8 mouse cellular contexts compared by ENCODE assay signal in genomic region chr14:76414862-76415780, GRCm38 (mm10). TPM values are rescaled to one million over a fixed set of nuclear protein-coding genes. Genes with fewer than 3 reads are reported as not detected.
DNase-seq lines count a peak whose midpoint lies in the region; ATAC-seq and TF ChIP-seq lines count a peak whose summit lies in the region.

TSS of gene Tsc22d1 (plus strand) at chr14:76414961.

- peak within 1 kb of the TSS; percentile 84 for H3K4me2 ChIP-seq in embryonic facial prominence, embryonic 13.5 days
- peak within 1 kb of the TSS; percentile 94 for H3K4me2 ChIP-seq in intestine, embryonic 16.5 days (ENCODE audit: low read depth, low read length)
- peak within 1 kb of the TSS; percentile 93 for H3K4me2 ChIP-seq in neural tube, embryonic 12.5 days (replicated peaks)

- H3K9ac ChIP-seq in embryonic facial prominence, embryonic 13.5 days: peak within 1 kb of the TSS; percentile 99
- peak within 1 kb of the TSS; percentile 94 for H3K9ac ChIP-seq in intestine, embryonic 16.5 days (ENCODE audit: low read depth, low read length)
- H3K9ac ChIP-seq in neural tube, embryonic 12.5 days: peak within 1 kb of the TSS; percentile 100

- TF ChIP-seq CTCF in C2C12 (IDR thresholded peaks at IDR 0.05; ENCODE audit: control insufficient read depth, insufficient read depth, insufficient read length) (no peak), Patski (IDR thresholded peaks at IDR 0.05) (no peak)

- no peaks in the 10 kb centered on the region for H3K9me3 ChIP-seq in embryonic facial prominence, embryonic 13.5 days
- H3K9me3 ChIP-seq in intestine, embryonic 16.5 days (ENCODE audit: control insufficient read depth, low read length): no peaks in the 10 kb centered on the region
- H3K9me3 ChIP-seq in neural tube, embryonic 12.5 days: no peaks in the 10 kb centered on the region

- POLR2A ChIA-PET in Patski (lab: Charles Lee): interaction anchor here (0.6 to 1.4 kb wide), 4 partner anchors 10 to 139 kb away, joined by 3 to 4 read pairs (median 3); no protein-coding TSS in a partner anchor

- under 1% methylated on average over 82 of the region's 128 CpGs for WGBS in embryonic facial prominence, embryonic 13.5 days
- WGBS in intestine, embryonic 16.5 days: under 1% methylated on average over 89 of the region's 128 CpGs
- under 1% methylated on average over 94 of the region's 128 CpGs for WGBS in neural tube, embryonic 12.5 days

- H3K36me3 ChIP-seq in C2C12 (ENCODE audit: control insufficient read depth, insufficient read depth): peaks cover 33% of the 10 kb centered on the region
- H3K36me3 ChIP-seq in embryonic facial prominence, embryonic 13.5 days: peaks cover 29% of the 10 kb centered on the region
- peaks cover 12% of the 10 kb centered on the region for H3K36me3 ChIP-seq in intestine, embryonic 16.5 days (ENCODE audit: control insufficient read depth, insufficient read depth, low read length)
- peaks cover 25% of the 10 kb centered on the region for H3K36me3 ChIP-seq in neural tube, embryonic 12.5 days

- peaks cover 47% of the 10 kb centered on the region for H3K4me1 ChIP-seq in embryonic facial prominence, embryonic 13.5 days
- peaks cover 29% of the 10 kb centered on the region for H3K4me1 ChIP-seq in intestine, embryonic 16.5 days (ENCODE audit: control insufficient read depth, insufficient read depth, low read length)
- peaks cover 37% of the 10 kb centered on the region for H3K4me1 ChIP-seq in neural tube, embryonic 12.5 days

- H3ac ChIP-seq in C2C12 (ENCODE audit: control insufficient read depth, insufficient read length, low read depth): peak within 1 kb of the TSS; percentile 91

- CTCF ChIA-PET in Patski (lab: Charles Lee): no interaction called here

- peak; percentile 18 for ATAC-seq in Patski
- ATAC-seq in embryonic facial prominence, embryonic 13.5 days (ENCODE audit: insufficient number of reproducible peaks, insufficient read depth, low FRiP score, low TSS enrichment, low read depth): peak; percentile 12; the same call in 1 of the 2 replicates
- ATAC-seq in intestine, embryonic 16.5 days: peak; percentile 16
- no peak; the same call in none of the 2 replicates for ATAC-seq in neural tube, embryonic 12.5 days (ENCODE audit: low FRiP score, low read depth)
- no peak for ATAC-seq in activated CD4-positive, CD25-positive, alpha-beta regulatory T cell, adult 4 months

- peaks cover 35% of the 10 kb centered on the region for H3K79me3 ChIP-seq in C2C12 (ENCODE audit: low read depth)

- peak within 1 kb of the TSS; percentile 99 for H3K27ac ChIP-seq in embryonic facial prominence, embryonic 13.5 days
- H3K27ac ChIP-seq in intestine, embryonic 16.5 days (ENCODE audit: low read length): peak within 1 kb of the TSS; percentile 97
- H3K27ac ChIP-seq in neural tube, embryonic 12.5 days: peak within 1 kb of the TSS; percentile 100

- H3K79me2 ChIP-seq in C2C12 (ENCODE audit: control insufficient read depth, insufficient read depth): peaks cover 45% of the 10 kb centered on the region

- no peak for DNase-seq in Patski (ENCODE audit: low read depth, low spot score)
- DNase-seq in heart, adult 18-20 months: no peak
- DNase-seq in liver: peak; percentile 12

- H3K27me3 ChIP-seq in C2C12 (ENCODE audit: control insufficient read depth, insufficient read depth, insufficient read length) (no peaks in the 10 kb centered on the region), Patski (no peaks in the 10 kb centered on the region)
- H3K27me3 ChIP-seq in embryonic facial prominence, embryonic 13.5 days: no peaks in the 10 kb centered on the region
- H3K27me3 ChIP-seq in intestine, embryonic 16.5 days (replicated peaks; ENCODE audit: control insufficient read depth, insufficient read depth, low read length): no peaks in the 10 kb centered on the region
- H3K27me3 ChIP-seq in neural tube, embryonic 12.5 days (replicated peaks): no peaks in the 10 kb centered on the region

- peak within 1 kb of the TSS; percentile 61 for H3K4me3 ChIP-seq in C2C12 (ENCODE audit: insufficient read depth, poor library complexity, severe bottlenecking)
- peak within 1 kb of the TSS; percentile 93 for H3K4me3 ChIP-seq in embryonic facial prominence, embryonic 13.5 days
- H3K4me3 ChIP-seq in intestine, embryonic 16.5 days (ENCODE audit: low read length): peak within 1 kb of the TSS; percentile 85
- peak within 1 kb of the TSS; percentile 100 for H3K4me3 ChIP-seq in neural tube, embryonic 12.5 days

- in situ Hi-C loops in Patski (cut with MboI; ENCODE audit: low pct_unique_long_range_greater_than_20kb): loop anchor here (5.0 to 10.0 kb wide), 3 partner anchors 37 to 263 kb away; no protein-coding TSS in a partner anchor

TF ChIP-seq in C2C12, 6 proteins besides CTCF, POLR2A, EP300 and RAD21:
- TF ChIP-seq MYOG (IDR thresholded peaks at IDR 0.05; ENCODE audit: control insufficient read depth, extremely low read depth, insufficient read length) (no peak), CEBPB (IDR thresholded peaks at IDR 0.05; ENCODE audit: low read depth) (no peak), FOSL1 (IDR thresholded peaks at IDR 0.05; ENCODE audit: insufficient read depth, low read length, poor library complexity, severe bottlenecking) (no peak), MAX (IDR thresholded peaks at IDR 0.05) (no peak), USF1 (IDR thresholded peaks at IDR 0.05; ENCODE audit: low read depth) (no peak), MYOD1 (IDR thresholded peaks at IDR 0.05; ENCODE audit: control insufficient read depth, insufficient read length, low read depth) (no peak)

RNA-seq across cellular contexts. Expression of gene Tsc22d1, which starts in this region (rescaled TPM):
- polyA plus RNA-seq in C2C12 (2012; fragmentation: generic; extraction: Trizol) (546 TPM), Patski (2021) (4,339 TPM)
- polyA plus RNA-seq in embryonic facial prominence, embryonic 13.5 days (2015; fragmentation: Nextera tagmentation; extraction: Ambion mirVana): 501 and 535 TPM in 2 replicates
- 100 to 1,000 TPM; 389 to 414 TPM for total RNA-seq in heart, adult 18-20 months (2021)
- polyA plus RNA-seq in intestine, embryonic 16.5 days (2015; fragmentation: Nextera tagmentation; extraction: Ambion mirVana): 396 and 424 TPM in 2 replicates
- 589 and 719 TPM in 2 replicates for polyA plus RNA-seq in neural tube, embryonic 12.5 days (2016; fragmentation: Nextera tagmentation; extraction: Ambion mirVana)
- polyA plus RNA-seq in activated CD4-positive, CD25-positive, alpha-beta regulatory T cell, adult 4 months (2017; shearing (Covaris generic)): 1 to 10 TPM; 6.8 to 7.5 TPM

Comparison
In these comparisons a context has a peak if more than half of its experiments do, and no peak if none do; other contexts are left out.
1. RNA of gene Tsc22d1 (polyA plus RNA-seq): 4,339 TPM in Patski (single experiment), 589 to 719 TPM in neural tube, embryonic 12.5 days, 546 TPM in C2C12 (single experiment), 501 to 535 TPM in embryonic facial prominence, embryonic 13.5 days and 396 to 424 TPM in intestine, embryonic 16.5 days; 6.8 to 7.5 TPM in activated CD4-positive, CD25-positive, alpha-beta regulatory T cell, adult 4 months; every median in the first group is over 10 times any median in the second.
2. ATAC-seq: peak in Patski (single experiment), embryonic facial prominence, embryonic 13.5 days (single experiment) and intestine, embryonic 16.5 days (single experiment); none in neural tube, embryonic 12.5 days (single experiment) and activated CD4-positive, CD25-positive, alpha-beta regulatory T cell, adult 4 months (single experiment).
3. Peak in every context shown above with its lines, with median percentiles within 50 percentile points of each other: H3K4me3 ChIP-seq, H3K27ac ChIP-seq, H3K4me2 ChIP-seq and H3K9ac ChIP-seq.